Mouse (Mus musculus): ENCODE data around the gene Plxnb2. TPM values are rescaled to one million over a fixed set of nuclear protein-coding genes. Genes with fewer than 3 reads are reported as not detected.

Plxnb2 gene
- polyA plus RNA-seq, 1 experiment = 1.1 TPM

- Histone ChIP-seq H3K4me3 (replicated peaks) (no peak overlapping the region), H3K27me3 (ENCODE audit: control insufficient read depth) (peaks cover 82% of the 10 kb centered on the region), H3K9me3 (ENCODE audit: control insufficient read depth, low read length) (peaks cover 3% of the 10 kb centered on the region; the same call in 1 of the 2 replicates), H3K36me3 (ENCODE audit: control insufficient read depth) (no peaks in the 10 kb centered on the region), H3K4me1 (ENCODE audit: control insufficient read depth) (peaks cover 11% of the 10 kb centered on the region)
- TF ChIP-seq TAL1 (IDR thresholded peaks at IDR 0.05; ENCODE audit: low read length) (no peak), GATA1 (IDR thresholded peaks at IDR 0.05; ENCODE audit: low read length) (no peak)
Observed at GRCm38 (mm10) chr15:89147895-89148294, 32.7 kb downstream of the Plxnb2 start.

GRCm38 (mm10) chr15:89147456-89147855, 33.1 kb downstream of the Plxnb2 start:
- no peaks in the 10 kb centered on the region for H3K36me3 ChIP-seq (ENCODE audit: control insufficient read depth)
- no peak overlapping the region for H3K4me3 ChIP-seq (replicated peaks)
- TF ChIP-seq TAL1 (IDR thresholded peaks at IDR 0.05; ENCODE audit: low read length) = no peak
- no peak for TF ChIP-seq GATA1 (IDR thresholded peaks at IDR 0.05; ENCODE audit: low read length)
- H3K27me3 ChIP-seq (ENCODE audit: control insufficient read depth) = peaks cover 87% of the 10 kb centered on the region
- peaks cover 3% of the 10 kb centered on the region; the same call in 1 of the 2 replicates for H3K9me3 ChIP-seq (ENCODE audit: control insufficient read depth, low read length)
- H3K4me1 ChIP-seq (ENCODE audit: control insufficient read depth) = peaks cover 11% of the 10 kb centered on the region

GRCm38 (mm10) chr15:89147024-89147423, 33.6 kb downstream of the Plxnb2 start:
- Histone ChIP-seq H3K36me3 (ENCODE audit: control insufficient read depth) (no peaks in the 10 kb centered on the region), H3K27me3 (ENCODE audit: control insufficient read depth) (peaks cover 88% of the 10 kb centered on the region), H3K4me1 (ENCODE audit: control insufficient read depth) (peaks cover 11% of the 10 kb centered on the region), H3K4me3 (replicated peaks) (no peak overlapping the region), H3K9me3 (ENCODE audit: control insufficient read depth, low read length) (peaks cover 3% of the 10 kb centered on the region; the same call in 1 of the 2 replicates)
- TF ChIP-seq TAL1 (IDR thresholded peaks at IDR 0.05; ENCODE audit: low read length) (no peak), GATA1 (IDR thresholded peaks at IDR 0.05; ENCODE audit: low read length) (no peak)

- Histone ChIP-seq H3K4me3 (replicated peaks) (no peak overlapping the region), H3K4me1 (ENCODE audit: control insufficient read depth) (peaks cover 11% of the 10 kb centered on the region), H3K36me3 (ENCODE audit: control insufficient read depth) (no peaks in the 10 kb centered on the region), H3K27me3 (ENCODE audit: control insufficient read depth) (peaks cover 93% of the 10 kb centered on the region), H3K9me3 (ENCODE audit: control insufficient read depth, low read length) (peaks cover 3% of the 10 kb centered on the region; the same call in 1 of the 2 replicates)
- TF ChIP-seq GATA1 (IDR thresholded peaks at IDR 0.05; ENCODE audit: low read length) = no peak
- no peak for TF ChIP-seq TAL1 (IDR thresholded peaks at IDR 0.05; ENCODE audit: low read length)
Observed at GRCm38 (mm10) chr15:89146537-89146936, 34.1 kb downstream of the Plxnb2 start.

- H3K4me1 ChIP-seq (ENCODE audit: control insufficient read depth) = peaks cover 11% of the 10 kb centered on the region
- peaks cover 3% of the 10 kb centered on the region; the same call in 1 of the 2 replicates for H3K9me3 ChIP-seq (ENCODE audit: control insufficient read depth, low read length)
- no peak for TF ChIP-seq GATA1 (IDR thresholded peaks at IDR 0.05; ENCODE audit: low read length)
- TF ChIP-seq TAL1 (IDR thresholded peaks at IDR 0.05; ENCODE audit: low read length) = no peak
- peaks cover 98% of the 10 kb centered on the region for H3K27me3 ChIP-seq (ENCODE audit: control insufficient read depth)
- H3K36me3 ChIP-seq (ENCODE audit: control insufficient read depth) = no peaks in the 10 kb centered on the region
- H3K4me3 ChIP-seq (replicated peaks) = no peak overlapping the region
Observed at GRCm38 (mm10) chr15:89145813-89146350, 34.7 kb downstream of the Plxnb2 start.

- Histone ChIP-seq H3K27me3 (ENCODE audit: control insufficient read depth) (peaks cover 98% of the 10 kb centered on the region), H3K4me3 (replicated peaks) (no peak overlapping the region), H3K36me3 (ENCODE audit: control insufficient read depth) (no peaks in the 10 kb centered on the region), H3K9me3 (ENCODE audit: control insufficient read depth, low read length) (peaks cover 4% of the 10 kb centered on the region; the same call in 1 of the 2 replicates), H3K4me1 (ENCODE audit: control insufficient read depth) (peaks cover 11% of the 10 kb centered on the region)
- TF ChIP-seq GATA1 (IDR thresholded peaks at IDR 0.05; ENCODE audit: low read length) = no peak
- no peak for TF ChIP-seq TAL1 (IDR thresholded peaks at IDR 0.05; ENCODE audit: low read length)
Observed at GRCm38 (mm10) chr15:89144965-89145364, 35.6 kb downstream of the Plxnb2 start.

- H3K9me3 ChIP-seq (ENCODE audit: control insufficient read depth, low read length) = peaks cover 4% of the 10 kb centered on the region; the same call in 1 of the 2 replicates
- no peak for TF ChIP-seq GATA1 (IDR thresholded peaks at IDR 0.05; ENCODE audit: low read length)
- TF ChIP-seq TAL1 (IDR thresholded peaks at IDR 0.05; ENCODE audit: low read length) = no peak
- H3K27me3 ChIP-seq (ENCODE audit: control insufficient read depth) = peaks cover 98% of the 10 kb centered on the region
- H3K4me3 ChIP-seq (replicated peaks) = no peak overlapping the region
- H3K4me1 ChIP-seq (ENCODE audit: control insufficient read depth) = peaks cover 5% of the 10 kb centered on the region
- H3K36me3 ChIP-seq (ENCODE audit: control insufficient read depth) = no peaks in the 10 kb centered on the region
Observed at GRCm38 (mm10) chr15:89143134-89143533, 37.5 kb downstream of the Plxnb2 start.

GRCm38 (mm10) chr15:89141905-89142304, 38.7 kb downstream of the Plxnb2 start:
- Histone ChIP-seq H3K9me3 (ENCODE audit: control insufficient read depth, low read length) (peaks cover 2% of the 10 kb centered on the region; the same call in 1 of the 2 replicates), H3K36me3 (ENCODE audit: control insufficient read depth) (no peaks in the 10 kb centered on the region), H3K4me1 (ENCODE audit: control insufficient read depth) (peaks cover 5% of the 10 kb centered on the region), H3K4me3 (replicated peaks) (no peak overlapping the region), H3K27me3 (ENCODE audit: control insufficient read depth) (peaks cover 96% of the 10 kb centered on the region)
- TF ChIP-seq GATA1 (IDR thresholded peaks at IDR 0.05; ENCODE audit: low read length) = no peak

- Histone ChIP-seq H3K36me3 (ENCODE audit: control insufficient read depth) (no peaks in the 10 kb centered on the region), H3K4me3 (replicated peaks) (no peak overlapping the region), H3K27me3 (ENCODE audit: control insufficient read depth) (peaks cover 95% of the 10 kb centered on the region), H3K4me1 (ENCODE audit: control insufficient read depth) (peaks cover 2% of the 10 kb centered on the region), H3K9me3 (ENCODE audit: control insufficient read depth, low read length) (peaks cover 2% of the 10 kb centered on the region; the same call in 1 of the 2 replicates)
- TF ChIP-seq GATA1 (IDR thresholded peaks at IDR 0.05; ENCODE audit: low read length) = no peak
- no peak for TF ChIP-seq TAL1 (IDR thresholded peaks at IDR 0.05; ENCODE audit: low read length)
Observed at GRCm38 (mm10) chr15:89141443-89141842, 39.1 kb downstream of the Plxnb2 start.

All from erythroblast, embryonic 14.5 days (primary cell).